Mouse (Mus musculus): ENCODE data around the gene Aldh3a1. TPM values are rescaled to one million over a fixed set of nuclear protein-coding genes. Genes with fewer than 3 reads are reported as not detected.
A peak's percentile ranks its signal among the peaks of the same experiment; 100 is the strongest.
"Not testable (repeated sequence)": the region's sequence is repeated elsewhere in the genome, so short reads cannot be mapped to it uniquely, and the experiment has no call there.

Gene Aldh3a1
- total RNA-seq (2021): 1 to 10 TPM; 1.7 TPM

DNA sequence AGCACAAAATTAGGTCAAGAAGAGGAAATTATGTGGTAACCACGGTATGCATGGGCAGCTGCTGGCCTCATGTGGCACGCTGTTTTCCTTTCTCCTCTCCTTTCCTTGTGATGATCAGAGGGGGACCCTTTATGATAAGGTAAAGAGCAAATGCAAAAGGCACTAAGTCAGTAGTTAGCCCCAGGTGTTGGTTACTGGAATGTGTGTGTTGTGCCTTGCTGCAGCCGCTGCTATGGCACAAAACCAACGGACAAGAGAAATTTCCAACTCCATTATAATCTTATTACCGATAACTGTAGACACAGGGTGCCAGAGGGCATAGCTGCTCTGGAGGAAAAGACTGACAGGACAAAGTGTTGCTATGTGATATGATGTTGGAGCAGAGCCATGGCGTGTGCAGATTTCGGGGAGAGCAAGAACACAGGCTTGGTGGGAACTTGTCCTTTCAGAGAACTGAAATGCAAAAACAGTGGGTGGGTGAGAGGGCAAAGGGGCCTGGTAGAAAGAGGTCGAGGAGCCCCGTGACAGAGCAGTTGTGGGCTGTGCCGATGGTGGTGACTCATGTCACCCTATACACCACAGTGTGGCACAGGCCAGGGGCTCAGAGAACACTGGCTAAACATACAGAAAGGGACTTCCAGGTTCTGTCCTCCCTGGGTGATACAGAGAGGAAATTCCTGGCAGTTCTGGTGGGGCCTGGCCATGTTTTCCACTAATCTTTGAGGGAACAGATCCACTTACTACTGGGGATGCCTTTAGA, at the start of gene Aldh3a1:
Aldh3a1 (plus strand) TSS at position 51 of the 760 bp plus-strand sequence.
- no peak for DNase-seq
- intact Hi-C loops (cut with DNase I): no loop called here

DNA sequence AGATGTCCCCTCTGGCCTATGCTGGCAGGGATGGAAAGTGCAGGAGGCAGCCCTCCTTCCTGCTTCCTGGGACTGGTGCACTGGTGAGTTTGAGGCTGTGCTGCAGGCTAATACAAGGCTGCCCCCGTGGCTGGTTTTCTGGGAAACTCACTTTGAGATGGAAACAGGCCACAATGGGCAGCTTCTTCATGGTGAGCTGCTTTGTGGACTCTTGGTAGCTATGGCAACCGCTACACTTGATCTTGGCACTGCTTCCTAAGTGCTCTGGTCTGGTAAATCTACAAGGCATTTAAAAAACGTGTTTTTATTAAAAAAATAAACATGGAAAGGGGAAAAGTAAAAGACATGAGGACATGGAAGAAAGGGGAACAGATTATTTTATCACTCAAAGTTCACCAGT, 49.2 kb upstream of the Aldh3a1 start:
- intact Hi-C loops (cut with DNase I): loop anchor here (5.0 kb wide), 1 partner anchor 51 kb away; no protein-coding TSS in a partner anchor
- DNase-seq: no peak

DNA sequence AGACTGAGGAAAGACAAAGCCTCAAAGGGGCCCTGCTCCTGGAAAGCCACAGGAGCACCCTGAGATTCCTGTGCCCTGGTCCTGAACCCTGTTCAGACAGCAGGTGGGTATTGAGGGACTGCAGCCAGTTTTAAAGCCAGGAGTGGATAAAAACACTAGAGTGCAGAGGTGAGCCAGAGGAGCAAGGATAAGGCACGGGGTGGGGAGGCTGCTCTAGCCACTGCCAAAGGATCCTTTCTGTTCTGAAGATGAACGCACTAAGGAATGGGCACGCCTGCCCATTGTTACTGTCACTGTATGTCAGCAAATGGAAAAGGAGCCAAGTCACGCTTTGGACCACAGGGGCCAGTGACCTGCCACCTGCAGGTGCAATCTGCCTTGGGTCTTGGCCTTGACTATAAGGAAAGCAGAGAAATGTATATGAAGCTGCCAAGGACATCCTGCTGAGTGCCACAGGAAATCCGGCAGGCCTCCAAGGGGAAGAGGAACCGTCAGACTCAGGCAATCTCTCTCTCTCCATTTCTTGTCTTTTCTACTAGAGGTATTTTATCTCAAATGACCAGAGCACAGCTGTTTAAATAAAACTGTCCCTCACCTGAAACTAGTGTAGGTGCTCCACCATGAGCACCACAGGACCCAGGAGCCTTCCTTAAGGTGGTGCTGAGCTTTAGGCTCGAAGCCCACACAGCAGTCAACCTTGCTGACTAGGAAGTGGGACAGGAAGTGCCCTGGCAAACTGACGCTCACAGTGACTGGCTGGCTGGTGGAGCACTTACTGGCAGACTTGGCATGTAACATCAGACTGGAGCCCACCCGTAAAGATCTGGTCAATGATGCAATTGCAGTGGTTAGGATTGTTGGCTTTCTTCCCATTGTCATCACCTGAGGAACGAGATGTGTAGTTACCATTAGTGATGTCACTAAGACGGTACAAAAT, 47.3 kb upstream of the Aldh3a1 start:
- intact Hi-C loops (cut with DNase I): loop anchor here (5.0 kb wide), 1 partner anchor 53 kb away; no protein-coding TSS in a partner anchor

DNA sequence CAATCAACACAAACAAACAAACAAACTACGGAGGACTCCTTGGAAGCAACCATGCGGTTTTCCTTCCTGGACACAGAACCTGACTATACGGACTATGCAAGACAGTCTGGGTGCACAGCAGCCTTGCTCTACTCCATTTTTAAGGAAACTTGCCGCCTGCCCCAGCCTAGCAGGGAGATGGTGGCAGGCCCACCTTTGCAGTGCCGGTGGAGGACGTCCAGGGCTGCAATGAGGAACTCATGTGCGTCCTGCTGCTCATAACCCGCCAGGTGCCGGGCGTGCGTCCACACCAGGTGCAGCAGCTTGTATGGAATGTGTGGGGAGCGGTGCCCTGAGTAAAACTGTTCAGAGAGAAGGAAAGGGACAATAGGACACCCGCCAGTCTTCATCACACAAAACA, 46.2 kb upstream of the Aldh3a1 start:
- no peak for DNase-seq
- intact Hi-C loops (cut with DNase I): no loop called here

More for the DNA sequence above, 47.3 kb upstream of the Aldh3a1 start:
- no peak for DNase-seq

DNA sequence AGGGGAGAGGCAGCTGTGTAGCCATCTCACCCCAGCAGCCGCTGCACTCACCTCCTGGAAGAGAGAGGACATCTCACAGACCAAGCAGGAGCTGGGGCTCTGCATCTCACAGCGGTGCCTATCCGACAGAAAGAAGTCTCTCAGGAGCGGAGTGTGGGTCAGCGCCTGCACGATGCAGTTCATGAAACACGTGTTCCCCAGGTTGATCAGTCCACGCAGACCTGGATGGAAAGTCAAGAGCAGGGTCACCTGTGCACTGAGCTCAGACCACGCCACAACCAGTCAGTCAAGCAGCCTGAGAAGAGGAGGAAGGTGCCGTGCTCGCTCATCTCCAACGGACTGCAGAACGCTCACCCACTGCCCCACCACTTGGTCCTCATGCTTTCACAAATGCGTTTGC, 44.6 kb upstream of the Aldh3a1 start:
- intact Hi-C loops (cut with DNase I): no loop called here
- DNase-seq: no peak

DNA sequence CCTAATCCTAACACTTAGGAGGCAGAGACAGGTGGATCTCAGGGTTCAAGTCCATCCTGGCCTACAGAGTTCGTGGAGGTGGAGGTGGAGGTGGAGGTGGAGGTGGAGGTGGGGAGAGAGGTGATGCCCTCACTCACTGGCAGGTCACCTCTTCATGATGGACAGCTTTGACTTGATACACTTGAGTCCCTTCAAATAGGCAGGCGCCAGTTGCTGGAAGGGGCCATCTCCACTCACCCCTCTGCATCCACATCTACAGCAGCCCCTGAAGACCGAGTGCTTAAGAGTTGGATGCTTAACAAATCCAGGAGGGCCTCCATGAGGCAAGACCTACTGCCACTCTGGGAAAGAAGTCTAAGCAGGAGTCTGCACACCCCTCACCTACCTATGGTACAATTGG, 44.0 kb upstream of the Aldh3a1 start:
- no peak for DNase-seq

DNA sequence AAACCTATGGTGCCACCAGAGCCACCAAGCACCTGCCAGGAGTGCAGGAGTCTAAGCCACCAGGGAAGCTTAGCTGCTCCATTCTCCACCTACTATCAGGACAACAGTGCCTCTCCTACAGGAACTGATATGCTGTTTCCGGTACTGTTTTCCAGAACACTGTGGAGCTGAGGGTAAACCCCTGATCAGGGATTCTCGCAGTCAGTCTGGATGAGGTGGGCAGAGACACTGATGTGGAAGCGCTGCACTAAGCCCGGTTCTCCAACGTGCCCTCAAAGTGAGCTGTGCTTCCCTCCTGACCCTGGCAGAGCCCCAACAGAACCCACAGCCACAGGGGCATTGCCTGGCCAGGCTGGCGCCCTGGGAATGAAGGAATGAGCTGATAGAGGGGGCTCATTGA, 43.0 kb upstream of the Aldh3a1 start:
- intact Hi-C loops (cut with DNase I): no loop called here
- no peak for DNase-seq

More for the DNA sequence above, 44.0 kb upstream of the Aldh3a1 start:
- intact Hi-C loops (cut with DNase I): no loop called here

DNA sequence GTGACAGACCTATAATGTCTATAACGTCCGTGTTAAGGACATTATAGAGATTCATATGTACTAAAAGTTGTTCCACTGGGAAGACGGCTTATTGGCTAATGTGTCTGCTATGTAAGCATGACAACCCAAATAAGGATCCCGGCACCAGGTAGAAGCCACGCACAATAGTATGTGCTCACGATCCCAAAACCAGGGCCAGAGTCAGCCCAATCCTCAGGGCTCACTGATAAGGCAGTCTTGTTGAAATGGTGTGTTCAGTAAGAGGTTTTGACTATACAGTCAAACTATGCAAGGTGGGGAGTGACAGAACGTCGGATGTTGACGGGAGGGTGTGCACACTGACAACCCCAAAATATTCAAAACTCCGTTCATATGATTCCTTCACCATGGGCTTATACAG, 42.5 kb upstream of the Aldh3a1 start:
- intact Hi-C loops (cut with DNase I): no loop called here

DNA sequence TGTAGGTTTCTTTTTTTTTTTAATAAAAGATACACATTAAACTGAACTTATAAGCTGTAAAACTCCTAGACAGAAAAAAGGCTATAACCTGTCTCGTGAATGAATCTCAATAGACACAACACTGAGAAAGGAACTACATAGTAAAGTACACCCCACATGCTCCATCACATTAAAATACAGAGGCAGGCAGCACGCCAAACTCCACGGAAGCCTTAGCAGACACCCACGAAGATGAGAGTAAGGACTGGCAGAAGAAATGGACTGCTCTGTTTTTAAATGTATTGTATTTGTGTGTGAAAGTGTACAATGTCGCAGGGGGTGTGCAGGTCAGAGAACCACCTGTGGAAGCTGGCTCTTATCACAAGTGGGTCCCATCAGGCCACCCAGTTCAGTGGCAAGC, 37.2 kb upstream of the Aldh3a1 start:
- no peak for DNase-seq
- intact Hi-C loops (cut with DNase I): loop anchor here (5.0 kb wide), 1 partner anchor 317 kb away; the partner anchor contains the start of gene Mfap4

More for the DNA sequence above, 42.5 kb upstream of the Aldh3a1 start:
- DNase-seq: no peak

DNA sequence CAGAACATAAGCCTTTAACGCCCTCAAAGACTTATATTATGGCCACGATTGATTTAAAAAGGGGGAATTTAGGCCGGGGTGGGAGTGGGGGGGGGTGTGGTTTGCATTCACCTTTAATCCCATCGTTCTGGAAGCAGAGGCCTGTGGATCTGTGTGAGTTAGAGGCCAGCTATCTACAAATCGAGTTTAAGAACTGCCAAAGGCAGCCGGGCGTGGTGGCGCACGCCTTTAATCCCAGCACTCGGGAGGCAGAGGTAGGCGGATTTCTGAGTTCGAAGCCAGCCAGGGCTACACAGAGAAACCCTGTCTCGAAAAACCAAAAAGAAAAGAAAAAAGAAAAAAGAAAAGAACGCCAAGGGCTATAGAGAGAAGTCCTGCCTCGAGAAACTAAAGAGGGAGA, 33.9 kb upstream of the Aldh3a1 start:
- intact Hi-C loops (cut with DNase I): loop anchor here (5.0 kb wide), 1 partner anchor 314 kb away; the partner anchor contains the start of gene Mfap4
- DNase-seq: not testable (repeated sequence)

DNA sequence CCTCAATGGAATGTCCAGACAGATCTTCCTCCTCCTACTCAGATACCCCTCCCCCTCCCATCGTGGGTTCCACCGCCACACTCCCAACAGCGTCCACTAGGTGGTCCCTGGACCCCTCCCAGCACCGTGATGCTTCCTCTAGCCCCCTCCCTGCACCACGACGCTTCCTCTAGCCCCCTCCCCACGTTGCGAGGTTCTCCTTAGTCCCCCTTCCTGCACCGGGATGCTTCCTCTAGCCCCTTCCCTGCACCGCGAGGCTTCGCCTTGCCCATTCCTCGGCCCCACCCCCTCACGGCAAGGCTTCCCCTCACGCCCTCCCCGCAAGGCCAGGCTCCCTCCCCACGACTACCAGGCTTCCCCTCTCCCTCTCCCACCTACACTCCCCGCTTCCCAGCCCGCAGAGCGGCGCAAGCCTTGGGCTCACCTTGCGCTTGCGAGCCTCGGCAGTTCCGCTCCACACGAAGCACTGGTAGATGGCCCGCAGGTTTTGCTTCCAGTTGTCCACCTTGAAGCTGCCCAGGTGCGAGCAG, 33.0 kb upstream of the Aldh3a1 start:
- DNase-seq: no peak
- intact Hi-C loops (cut with DNase I): loop anchor here (5.0 kb wide), 1 partner anchor 313 kb away; the partner anchor contains the start of gene Mfap4

DNA sequence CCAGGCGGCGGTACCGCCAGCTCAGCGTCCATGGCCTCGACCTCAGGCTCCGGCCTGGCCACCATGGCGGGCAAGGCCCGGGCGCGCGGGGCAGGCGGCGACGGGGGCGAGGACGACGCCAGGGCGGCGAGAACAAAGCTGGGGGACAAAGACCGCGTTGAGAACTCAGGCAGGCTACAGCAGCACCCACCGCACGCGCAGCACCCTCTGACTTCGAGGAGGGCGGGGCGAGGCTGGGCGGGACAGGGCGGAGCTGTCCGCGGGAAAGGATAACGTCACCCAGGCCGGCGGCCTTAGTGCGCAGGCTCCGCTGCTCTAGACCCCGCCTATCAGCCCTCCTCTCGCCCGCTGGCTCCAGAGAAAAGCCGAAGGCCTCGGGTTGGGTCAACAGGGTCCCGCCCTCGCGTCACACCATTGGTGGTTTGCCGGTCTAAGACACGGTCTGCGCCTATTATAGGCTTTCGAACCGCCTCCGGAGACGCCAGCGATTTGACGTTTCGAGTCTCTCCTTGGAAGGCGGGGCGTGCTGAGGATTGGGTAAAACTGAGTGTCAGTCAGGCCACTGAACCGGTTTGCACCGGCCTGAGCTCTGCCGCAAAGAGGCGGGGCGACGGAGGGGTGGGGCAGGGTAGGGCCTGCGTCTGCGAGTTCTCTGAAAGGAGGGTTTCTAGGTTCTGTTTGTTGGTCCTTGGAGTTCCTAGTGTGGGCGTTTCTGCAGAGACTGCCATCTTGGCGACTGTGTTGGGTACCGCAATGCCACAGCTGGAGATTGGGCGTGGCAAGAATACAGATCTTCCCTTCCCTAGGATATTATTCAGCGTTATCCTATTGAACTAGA, 32.3 kb upstream of the Aldh3a1 start, which contains the start of gene Usp22:
Usp22 (minus strand) TSS at position 235 of the 838 bp plus-strand sequence.
- peak; percentile 97 for DNase-seq
- intact Hi-C loops (cut with DNase I): loop anchor here (5.0 kb wide), 2 partner anchors 232 to 312 kb away; partner anchors contain the start of gene Mfap4

DNA sequence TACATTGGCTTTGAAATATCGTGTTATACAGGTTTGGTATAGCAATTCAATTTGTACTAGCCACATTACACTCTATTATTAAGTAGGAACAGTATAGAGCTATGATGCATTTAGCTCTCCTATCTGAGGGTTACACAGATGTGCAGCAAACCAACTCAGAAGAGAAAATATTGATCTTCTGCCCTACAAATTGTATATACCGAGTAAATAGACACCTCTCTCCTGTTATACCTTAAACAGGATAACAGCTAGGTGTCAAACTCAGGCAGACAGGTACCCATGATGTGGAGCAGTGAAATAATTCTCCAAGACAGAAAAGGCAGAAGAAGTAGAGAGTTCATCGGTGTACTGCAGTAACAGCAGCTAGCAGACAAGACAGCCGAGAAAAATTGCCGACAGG, 31.6 kb upstream of the Aldh3a1 start:
- DNase-seq: no peak
- intact Hi-C loops (cut with DNase I): loop anchor here (5.0 kb wide), 1 partner anchor 232 kb away; no protein-coding TSS in a partner anchor

DNA sequence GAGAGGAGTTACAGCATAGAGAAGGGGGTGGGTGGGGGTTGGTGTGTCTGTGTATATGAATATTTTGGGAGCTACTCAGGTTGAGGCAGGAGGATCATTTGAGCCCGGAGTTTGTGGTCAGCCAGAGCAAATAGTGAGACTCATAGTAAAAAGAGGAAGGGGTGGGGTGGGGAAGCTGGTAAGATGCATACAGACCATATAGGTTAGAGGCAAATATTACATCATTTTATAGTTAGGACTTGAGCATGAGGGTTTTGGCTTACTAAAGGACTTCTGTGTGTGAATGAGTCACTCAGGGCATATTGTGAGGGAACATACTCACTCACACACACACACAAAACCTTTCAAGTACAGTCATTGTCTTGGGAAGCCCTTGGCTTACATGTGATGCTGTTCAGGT, 31.0 kb upstream of the Aldh3a1 start:
- DNase-seq: no peak
- intact Hi-C loops (cut with DNase I): loop anchor here (5.0 kb wide), 1 partner anchor 231 kb away; no protein-coding TSS in a partner anchor

DNA sequence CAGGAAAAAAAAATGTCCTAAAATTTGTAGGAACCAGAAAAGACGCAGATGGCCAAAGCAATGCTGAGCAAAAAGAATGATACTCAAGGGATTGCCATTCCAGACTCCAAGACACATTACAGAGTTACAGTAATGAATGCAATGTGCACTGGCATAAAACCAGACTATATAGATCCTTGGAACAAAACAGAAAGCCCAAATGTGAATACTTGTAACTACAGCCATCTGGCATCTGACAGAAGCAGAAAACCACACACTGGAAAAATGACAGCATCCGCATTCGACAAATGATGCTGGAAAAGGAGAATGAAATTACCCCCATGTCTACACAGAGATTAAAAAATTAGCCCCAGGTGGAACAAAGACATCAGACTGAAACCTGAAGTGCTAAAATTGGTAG, 27.0 kb upstream of the Aldh3a1 start:
- intact Hi-C loops (cut with DNase I): no loop called here

DNA sequence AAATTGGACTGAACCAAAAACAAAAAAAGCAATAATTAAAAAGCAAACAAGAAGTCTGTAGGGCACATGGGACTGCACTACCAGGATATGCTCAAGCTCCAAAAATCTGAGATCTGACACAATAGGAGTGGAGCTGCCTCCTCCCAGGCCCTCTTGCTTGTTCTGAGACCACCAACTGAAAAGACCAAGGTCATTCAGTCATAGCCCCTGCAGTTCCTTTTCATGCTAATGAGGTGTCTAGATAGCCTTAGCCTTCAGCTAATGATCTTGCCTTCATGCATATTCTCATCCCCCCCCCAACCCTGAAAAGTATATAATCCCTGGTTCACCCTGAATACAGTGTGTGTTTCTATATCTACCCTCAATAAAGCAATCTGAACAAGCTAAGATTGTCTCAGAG, 25.7 kb upstream of the Aldh3a1 start:
- no peak for DNase-seq
- intact Hi-C loops (cut with DNase I): no loop called here

More for the DNA sequence above, 27.0 kb upstream of the Aldh3a1 start:
- no peak for DNase-seq

DNA sequence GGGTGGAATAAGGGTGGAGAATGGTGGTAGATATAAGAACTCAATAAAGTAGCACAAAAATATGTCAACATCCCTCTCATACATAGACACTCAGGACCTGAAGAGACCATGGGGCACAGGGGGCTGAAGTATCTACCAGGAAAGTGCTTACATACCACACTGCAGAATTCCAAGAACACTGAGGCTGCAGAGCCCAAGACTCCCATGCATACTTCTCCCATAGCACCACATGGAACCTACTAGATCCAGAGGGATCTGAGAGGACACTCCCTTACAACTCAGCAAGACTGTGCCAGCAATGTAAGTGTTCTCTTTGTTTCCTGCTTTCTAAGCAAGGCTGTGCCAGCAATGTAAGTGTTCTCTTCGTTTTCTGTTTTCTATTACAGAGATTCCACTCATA, 23.5 kb upstream of the Aldh3a1 start:
- DNase-seq: no peak
- intact Hi-C loops (cut with DNase I): no loop called here

DNA sequence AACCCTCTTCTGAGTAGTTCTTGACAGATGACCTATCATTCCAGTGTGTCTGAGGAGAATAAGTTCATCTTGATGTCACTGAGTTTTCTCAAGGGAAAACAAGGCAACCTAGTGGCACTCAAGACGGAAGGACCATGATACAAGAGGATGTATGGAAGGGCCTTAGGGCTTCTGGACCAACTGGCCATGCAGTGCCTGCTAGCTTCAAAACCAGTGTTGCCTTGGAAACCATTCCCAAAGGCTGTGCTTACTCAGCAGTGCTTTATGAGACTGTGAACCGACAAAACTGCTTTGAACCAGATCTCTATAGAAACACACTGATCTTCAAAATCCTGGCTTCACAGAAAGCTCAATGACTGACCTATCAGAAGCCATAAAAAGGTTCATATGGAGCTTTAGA, 16.6 kb upstream of the Aldh3a1 start:
- no peak for DNase-seq
- intact Hi-C loops (cut with DNase I): loop anchor here (10.0 kb wide), 1 partner anchor 524 kb away; no protein-coding TSS in a partner anchor

DNA sequence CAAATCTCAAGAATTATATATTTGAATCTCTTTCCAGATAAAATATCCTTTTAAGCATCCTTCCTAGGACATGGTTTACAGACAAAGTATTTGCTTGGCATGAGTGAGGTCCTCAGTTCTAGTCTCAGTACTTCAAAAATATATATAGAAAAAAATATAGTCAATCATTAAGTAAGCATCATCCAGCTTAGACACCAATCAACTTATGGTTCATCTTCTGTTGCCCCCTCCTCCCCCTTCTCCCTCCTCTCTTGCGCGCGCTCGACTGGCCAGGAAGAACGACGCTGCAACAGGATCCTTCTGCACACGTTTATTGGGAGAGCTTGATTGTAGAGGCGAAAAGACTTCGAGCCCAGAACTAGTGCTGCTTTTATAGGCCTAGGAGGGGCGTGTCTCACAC, 15.2 kb upstream of the Aldh3a1 start:
- intact Hi-C loops (cut with DNase I): loop anchor here (2.0 to 10.0 kb wide), 2 partner anchors 39 to 523 kb away; no protein-coding TSS in a partner anchor
- DNase-seq: not testable (repeated sequence)
